Mouse (Mus musculus): ENCODE measurements around the gene Egr4. TPM values are rescaled to one million over a fixed set of nuclear protein-coding genes. Genes with fewer than 3 reads are reported as not detected.

Egr4 gene
- polyA plus RNA-seq, 2 experiments, result 0.05 TPM; not detected in 1

- WGBS, result 58% methylated on average over 2 of the region's 2 CpGs
- Histone ChIP-seq H3K27ac (replicated peaks; ENCODE audit: low read depth, low read length) (no peak overlapping the region), H3K27me3 (ENCODE audit: control insufficient read depth, insufficient read depth, low read length) (no peaks in the 10 kb centered on the region; the same call in 1 of the 2 replicates), H3K4me1 (ENCODE audit: control insufficient read depth, insufficient read depth, low read length) (no peaks in the 10 kb centered on the region), H3K36me3 (ENCODE audit: control insufficient read depth, insufficient read depth, low read length) (no peaks in the 10 kb centered on the region), H3K4me2 (replicated peaks; ENCODE audit: low read depth, low read length, severe bottlenecking) (no peak overlapping the region), H3K9me3 (ENCODE audit: control insufficient read depth, low read length) (no peaks in the 10 kb centered on the region), H3K9ac (ENCODE audit: low read depth, low read length, severe bottlenecking) (no peak overlapping the region), H3K4me3 (replicated peaks; ENCODE audit: low read length) (no peak overlapping the region)
- no peak for DNase-seq (ENCODE audit: low spot score)
- ATAC-seq (ENCODE audit: low FRiP score, low read depth), result no peak
- TF ChIP-seq POLR2A (IDR thresholded peaks at IDR 0.05; ENCODE audit: borderline replicate concordance, extremely low read depth, insufficient read depth, insufficient read length), result no peak
Measured at GRCm38 (mm10) chr6:85522825-85523224, 9.4 kb upstream of the Egr4 start.

GRCm38 (mm10) chr6:85522026-85522425 is 8.6 kb upstream of the Egr4 start:
- H3K27me3 ChIP-seq (ENCODE audit: control insufficient read depth, insufficient read depth, low read length), result no peaks in the 10 kb centered on the region; the same call in 1 of the 2 replicates
- H3K36me3 ChIP-seq (ENCODE audit: control insufficient read depth, insufficient read depth, low read length), result no peaks in the 10 kb centered on the region
- 83% methylated on average over 5 of the region's 5 CpGs for WGBS
- no peak overlapping the region for H3K4me3 ChIP-seq (replicated peaks; ENCODE audit: low read length)
- DNase-seq (ENCODE audit: low spot score) (no peak), ATAC-seq (ENCODE audit: low FRiP score, low read depth) (no peak)
- no peak overlapping the region for H3K27ac ChIP-seq (replicated peaks; ENCODE audit: low read depth, low read length)
- no peaks in the 10 kb centered on the region for H3K4me1 ChIP-seq (ENCODE audit: control insufficient read depth, insufficient read depth, low read length)
- TF ChIP-seq POLR2A (IDR thresholded peaks at IDR 0.05; ENCODE audit: borderline replicate concordance, extremely low read depth, insufficient read depth, insufficient read length), result no peak
- no peak overlapping the region for H3K4me2 ChIP-seq (replicated peaks; ENCODE audit: low read depth, low read length, severe bottlenecking)
- no peaks in the 10 kb centered on the region for H3K9me3 ChIP-seq (ENCODE audit: control insufficient read depth, low read length)
- no peak overlapping the region for H3K9ac ChIP-seq (ENCODE audit: low read depth, low read length, severe bottlenecking)

GRCm38 (mm10) chr6:85518091-85518693 is 4.8 kb upstream of the Egr4 start:
- no peaks in the 10 kb centered on the region for H3K9me3 ChIP-seq (ENCODE audit: control insufficient read depth, low read length)
- 52% methylated on average over 5 of the region's 5 CpGs for WGBS
- H3K4me3 ChIP-seq (replicated peaks; ENCODE audit: low read length), result no peak overlapping the region
- no peak overlapping the region for H3K27ac ChIP-seq (replicated peaks; ENCODE audit: low read depth, low read length)
- DNase-seq (ENCODE audit: low spot score), result no peak
- no peak overlapping the region for H3K4me2 ChIP-seq (replicated peaks; ENCODE audit: low read depth, low read length, severe bottlenecking)
- no peak overlapping the region for H3K9ac ChIP-seq (ENCODE audit: low read depth, low read length, severe bottlenecking)
- 0 out of 2 replicates have a peak, but pooled peaks cover 4% of the 10 kb centered on the region for H3K4me1 ChIP-seq (ENCODE audit: control insufficient read depth, insufficient read depth, low read length)
- no peak for ATAC-seq (ENCODE audit: low FRiP score, low read depth)
- H3K36me3 ChIP-seq (ENCODE audit: control insufficient read depth, insufficient read depth, low read length), result no peaks in the 10 kb centered on the region
- peaks cover 31% of the 10 kb centered on the region for H3K27me3 ChIP-seq (ENCODE audit: control insufficient read depth, insufficient read depth, low read length)
- TF ChIP-seq POLR2A (IDR thresholded peaks at IDR 0.05; ENCODE audit: borderline replicate concordance, extremely low read depth, insufficient read depth, insufficient read length), result no peak

GRCm38 (mm10) chr6:85515941-85516340 is 2.6 kb upstream of the Egr4 start:
- Histone ChIP-seq H3K27ac (replicated peaks; ENCODE audit: low read depth, low read length) (no peak overlapping the region), H3K9me3 (ENCODE audit: control insufficient read depth, low read length) (no peaks in the 10 kb centered on the region), H3K4me2 (replicated peaks; ENCODE audit: low read depth, low read length, severe bottlenecking) (no peak overlapping the region), H3K4me1 (ENCODE audit: control insufficient read depth, insufficient read depth, low read length) (peaks cover 23% of the 10 kb centered on the region), H3K4me3 (replicated peaks; ENCODE audit: low read length) (no peak overlapping the region), H3K36me3 (ENCODE audit: control insufficient read depth, insufficient read depth, low read length) (no peaks in the 10 kb centered on the region), H3K9ac (ENCODE audit: low read depth, low read length, severe bottlenecking) (no peak overlapping the region), H3K27me3 (ENCODE audit: control insufficient read depth, insufficient read depth, low read length) (peaks cover 54% of the 10 kb centered on the region)
- 74% methylated on average over 4 of the region's 4 CpGs for WGBS
- ATAC-seq (ENCODE audit: low FRiP score, low read depth) (no peak), DNase-seq (ENCODE audit: low spot score) (no peak)
- TF ChIP-seq POLR2A (IDR thresholded peaks at IDR 0.05; ENCODE audit: borderline replicate concordance, extremely low read depth, insufficient read depth, insufficient read length), result no peak

- DNase-seq (ENCODE audit: low spot score) (no peak), ATAC-seq (ENCODE audit: low FRiP score, low read depth) (peak; percentile 19; the same call in 1 of the 2 replicates)
- no peaks in the 10 kb centered on the region for H3K9me3 ChIP-seq (ENCODE audit: control insufficient read depth, low read length)
- peaks cover 67% of the 10 kb centered on the region for H3K27me3 ChIP-seq (ENCODE audit: control insufficient read depth, insufficient read depth, low read length)
- no peak overlapping the region for H3K27ac ChIP-seq (replicated peaks; ENCODE audit: low read depth, low read length)
- no peak for TF ChIP-seq POLR2A (IDR thresholded peaks at IDR 0.05; ENCODE audit: borderline replicate concordance, extremely low read depth, insufficient read depth, insufficient read length)
- peak overlapping the region; percentile 73 for H3K4me2 ChIP-seq (replicated peaks; ENCODE audit: low read depth, low read length, severe bottlenecking)
- peak overlapping the region; percentile 38 for H3K4me3 ChIP-seq (replicated peaks; ENCODE audit: low read length)
- under 1% methylated on average over 47 of the region's 90 CpGs for WGBS
- peaks cover 23% of the 10 kb centered on the region for H3K4me1 ChIP-seq (ENCODE audit: control insufficient read depth, insufficient read depth, low read length)
- no peak overlapping the region for H3K9ac ChIP-seq (ENCODE audit: low read depth, low read length, severe bottlenecking)
- H3K36me3 ChIP-seq (ENCODE audit: control insufficient read depth, insufficient read depth, low read length), result no peaks in the 10 kb centered on the region
Measured at GRCm38 (mm10) chr6:85512577-85513530, 535 bp downstream of the Egr4 start.
